Mouse (Mus musculus): ENCODE results near the gene Alcam. TPM values are rescaled to one million over a fixed set of nuclear protein-coding genes. Genes with fewer than 3 reads are reported as not detected.

The Alcam gene
- 18.3 and 29.0 TPM in 2 replicates for polyA plus RNA-seq (2012; rRNA removed; ENCODE audit: low replicate concordance)

DNA sequence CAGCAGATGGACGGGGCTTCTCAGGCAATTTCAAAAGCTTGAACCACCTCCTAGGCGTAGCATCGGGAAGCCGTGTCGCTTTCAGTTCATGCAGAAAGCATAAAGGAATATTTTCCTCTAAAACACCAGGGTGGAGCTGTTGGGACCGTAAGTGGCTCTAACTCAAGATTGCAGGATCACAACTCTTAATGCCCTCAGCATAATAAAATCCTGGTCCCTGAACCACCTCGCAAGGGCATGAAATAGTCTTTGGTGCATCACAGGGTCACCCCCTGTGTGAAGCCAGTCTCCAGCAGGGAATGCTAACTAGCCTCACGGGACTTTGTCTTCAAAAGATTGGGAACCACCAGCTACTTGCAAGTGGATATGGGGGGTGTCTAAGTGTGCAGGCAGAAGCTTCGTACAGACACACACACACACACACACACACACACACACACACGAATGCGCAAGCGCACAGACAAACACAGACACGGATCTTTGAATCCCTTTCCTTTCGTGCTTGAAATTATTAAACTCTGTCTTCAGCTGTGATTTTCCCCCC lies at the start of gene Alcam:
Alcam (minus strand) TSS at position 104 of the 544 bp plus-strand sequence.

